Mouse (Mus musculus): Measurements from ENCODE around the gene Gsdma.

GRCm38 (mm10) chr11:98646459-98646858, 17.7 kb upstream of the Gsdma start, which contains the start of gene Gsdma2:
- TF ChIP-seq CTCF (IDR thresholded peaks at IDR 0.05; ENCODE audit: low read depth) (no peak), EP300 (optimal IDR thresholded peaks at IDR 0.05) (no peak)
